Mouse (Mus musculus) layer of hippocampus, postnatal 14 days (tissue): ENCODE data around the gene Ces2e. TPM values are rescaled to one million over a fixed set of nuclear protein-coding genes. Genes with fewer than 3 reads are reported as not detected.
A peak's percentile ranks its signal among the peaks of the same experiment; 100 is the strongest.
"Not testable (repeated sequence)": the region's sequence is repeated elsewhere in the genome, so short reads cannot be mapped to it uniquely, and the experiment has no call there.

ENCODE experiments used
- DNase-seq, 2 experiments: peaks; one replicate each; pipeline ENCODE4 v3.0.0; 2021 to 2022; ENCODE audit warnings: low spot score in 2 of 2, mixed read lengths in 1 of 2
- long read RNA-seq, 2 experiments: library from polyadenylated mRNA; stranded (forward); transcript quantifications; one replicate each; pipeline ENCODE4 v2.0.0; 2021
- total RNA-seq, 2 experiments: library from RNA; stranded (reverse); gene quantifications; 2 replicates each; pipeline ENCODE4 v1.2.3; 2021

Ces2e gene
- total RNA-seq: not detected
- long read RNA-seq, experiment 1: 0 reads
- long read RNA-seq, experiment 2: 0 reads

DNA sequence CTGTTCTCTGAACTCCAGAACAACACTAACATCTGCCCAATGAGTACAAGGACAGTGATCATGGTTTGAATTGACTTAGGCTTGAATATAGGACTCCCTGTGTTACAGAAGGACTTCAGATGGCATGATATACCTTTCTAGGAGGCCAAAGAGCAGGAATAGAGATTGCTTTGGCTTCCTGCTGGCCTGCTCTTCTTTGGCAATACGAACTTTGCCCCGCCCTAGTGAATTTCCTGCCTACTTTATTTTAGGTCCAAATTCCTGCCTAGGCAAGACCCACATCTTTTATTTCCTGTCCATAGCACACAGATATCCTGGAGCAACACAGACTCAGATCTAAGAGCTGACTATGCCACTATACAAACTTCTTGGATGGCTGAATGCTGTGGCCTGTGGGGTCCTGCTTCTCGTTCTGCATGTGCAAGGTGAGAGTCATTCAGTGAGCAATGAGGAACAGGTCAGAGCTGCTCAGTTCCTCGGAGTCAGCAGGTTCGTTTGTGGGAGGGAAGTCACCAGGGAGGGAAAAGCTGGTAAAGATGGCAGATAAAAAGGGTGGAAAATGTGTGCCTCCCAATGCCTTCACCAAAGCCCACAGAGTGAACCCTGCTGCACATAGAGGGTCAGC, at the start of gene Ces2e:
Gene Ces2e, plus strand, starts transcription at position 289 of the 625 bp plus-strand sequence.
- no peak for DNase-seq

- not testable (repeated sequence) for DNase-seq
Measured at GRCm38 (mm10) chr8:104886223-104886926, 39.7 kb upstream of the Ces2e start.

GRCm38 (mm10) chr8:104901746-104902145, 24.3 kb upstream of the Ces2e start:
- no peak for DNase-seq

GRCm38 (mm10) chr8:104907111-104907510, 18.9 kb upstream of the Ces2e start:
- no peak for DNase-seq

DNA sequence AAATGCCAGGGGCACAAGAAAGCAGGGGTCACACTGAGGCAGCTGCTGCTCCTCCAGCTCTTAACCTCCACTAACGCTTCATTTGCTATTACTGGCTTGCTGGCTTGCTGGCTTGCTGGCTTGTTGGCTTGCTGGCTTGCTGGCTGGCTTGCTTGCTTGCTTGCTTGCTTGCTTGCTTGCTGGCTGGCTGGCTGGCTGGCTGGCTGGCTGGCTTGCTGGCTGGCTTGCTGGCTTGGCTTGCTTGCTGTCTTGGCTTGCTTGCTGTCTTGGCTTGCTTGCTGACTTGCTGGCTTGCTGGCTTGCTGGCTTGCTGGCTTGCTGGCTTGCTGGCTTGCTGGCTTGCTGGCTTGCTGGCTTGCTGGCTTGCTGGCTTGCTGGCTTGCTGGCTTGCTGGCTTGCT, 17.0 kb upstream of the Ces2e start:
- DNase-seq: peak; percentile 12 to 67

GRCm38 (mm10) chr8:104909651-104910050, 16.4 kb upstream of the Ces2e start:
- not testable (repeated sequence) for DNase-seq

DNA sequence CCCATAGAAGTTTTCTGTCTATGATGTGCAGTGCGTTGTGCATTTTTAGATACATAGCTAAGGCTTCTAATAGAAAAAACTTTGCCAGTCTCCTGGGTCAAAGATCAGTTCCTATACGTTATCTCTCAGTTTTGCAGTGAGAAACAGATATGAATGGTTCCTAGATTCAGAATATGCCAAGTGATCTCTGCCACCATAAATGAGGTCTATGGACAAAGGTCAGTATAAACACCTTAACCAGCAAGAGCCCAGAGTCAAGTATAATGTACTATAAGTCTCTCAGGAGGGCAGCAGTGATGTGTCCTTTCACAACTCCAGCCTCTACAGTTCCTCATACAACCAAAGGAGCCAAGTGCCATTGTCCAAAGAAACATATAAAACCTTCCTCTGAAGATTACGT, 1.2 kb downstream of the Ces2e start:
- no peak for DNase-seq

GRCm38 (mm10) chr8:104944665-104945064, 18.6 kb downstream of the Ces2e start:
- peak in 1 of 2 experiments; percentile 6 for DNase-seq

GRCm38 (mm10) chr8:104947056-104947455, 21.0 kb downstream of the Ces2e start, which contains the start of gene Ces2f:
Gene Ces2f (plus strand): TSS chr8:104947356.
- DNase-seq: no peak

DNA sequence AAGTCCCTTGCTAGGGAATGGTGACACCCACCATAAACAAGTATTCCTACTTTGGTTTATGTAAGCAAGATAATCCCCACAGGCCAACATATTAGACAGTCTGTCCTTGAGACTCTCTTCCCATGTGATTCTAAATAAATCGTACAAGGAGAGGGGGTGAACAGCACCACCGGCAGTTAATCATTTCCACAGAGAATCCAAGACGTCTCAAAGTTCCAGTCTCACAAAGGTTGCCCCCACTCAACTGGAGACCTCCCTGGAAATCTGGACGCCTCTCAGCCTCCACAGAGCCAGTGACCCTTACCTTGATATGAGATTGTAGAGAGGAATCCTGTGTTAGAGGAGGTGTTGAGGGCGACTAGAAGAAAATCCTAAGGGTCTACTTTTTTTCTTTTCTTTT, 23.0 kb downstream of the Ces2e start:
- no peak for DNase-seq

- no peak for DNase-seq
Measured at GRCm38 (mm10) chr8:104961537-104961961, 35.5 kb downstream of the Ces2e start, which contains the start of gene Ces2g. Gene Ces2g (plus strand): TSS chr8:104961718.

- no peak for DNase-seq
Measured at GRCm38 (mm10) chr8:104962229-104962901, 36.3 kb downstream of the Ces2e start.

GRCm38 (mm10) chr8:104963375-104963894, 37.4 kb downstream of the Ces2e start:
- no peak for DNase-seq

- DNase-seq: no peak
Measured at GRCm38 (mm10) chr8:104984126-104984525, 58.1 kb downstream of the Ces2e start.

Other genes with a start within 250 kb of the Ces2e start
- not detected for gene Ces2a, start 192.3 kb upstream of the Ces2e start, total RNA-seq
- gene Ces2b, start 94.7 kb upstream of the Ces2e start, total RNA-seq: under 1 TPM; 0.30 to 0.50 TPM
- gene Ces2c, start 79.2 kb upstream of the Ces2e start, total RNA-seq: not detected
- gene Ces2f, start 21.1 kb downstream of the Ces2e start, total RNA-seq: not detected
- gene Ces2g, start 35.5 kb downstream of the Ces2e start, total RNA-seq: under 1 TPM in 1 of 2 experiments, not detected in 1; 0.39 TPM
- gene Ces2h, start 74.6 kb downstream of the Ces2e start, total RNA-seq: not detected
- not detected for gene Ces3a, start 122.3 kb downstream of the Ces2e start, total RNA-seq
- gene Ces3b, start 157.5 kb downstream of the Ces2e start, total RNA-seq: not detected
- not detected for gene Ces4a, start 205.5 kb downstream of the Ces2e start, total RNA-seq
- gene Cbfb, start 244.4 kb downstream of the Ces2e start, total RNA-seq: 10 to 100 TPM; 26.1 to 27.3 TPM